9 mouse cellular contexts compared by ENCODE assay signal in the genomic region with DNA sequence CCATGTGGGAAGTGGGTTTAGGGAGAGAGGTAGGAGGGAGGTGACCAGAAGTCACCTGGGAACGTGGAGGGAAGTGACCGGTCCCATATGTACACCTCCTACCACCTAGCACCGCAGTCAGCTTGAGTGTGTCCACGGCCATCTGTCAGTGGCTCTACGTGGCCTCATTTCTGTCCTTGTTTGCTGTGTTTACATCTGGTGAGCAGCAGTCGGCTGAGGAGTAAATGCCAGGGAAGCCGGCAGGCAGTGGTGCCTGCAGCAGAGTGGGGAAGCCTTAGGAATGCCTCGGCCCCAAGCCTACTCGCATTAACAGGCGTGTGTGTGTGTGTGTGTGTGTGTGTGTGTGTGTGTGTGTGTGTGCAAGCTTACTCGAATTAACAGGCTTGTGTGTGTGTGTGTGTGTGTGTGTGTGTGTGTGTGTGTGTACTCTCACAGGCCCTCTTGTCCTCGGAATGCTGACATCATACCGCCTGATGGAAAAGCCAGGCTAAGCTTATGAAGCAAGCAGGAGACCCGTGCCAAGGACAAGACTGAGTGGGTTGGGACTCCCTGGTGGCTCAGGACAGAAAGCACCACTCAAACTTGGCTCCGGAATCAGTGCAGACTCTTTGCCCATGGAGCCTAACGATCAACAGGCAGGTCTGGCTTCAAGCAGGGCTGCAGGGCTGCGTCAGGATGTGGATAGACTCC. TPM values are rescaled to one million over a fixed set of nuclear protein-coding genes. Genes with fewer than 3 reads are reported as not detected.
A peak's percentile ranks its signal among the peaks of the same experiment; 100 is the strongest.
DNase-seq lines count a peak whose midpoint lies in the region; ATAC-seq and TF ChIP-seq lines count a peak whose summit lies in the region.
"Had no signal": no experiment of that assay in that cellular context is flagged by ENCODE, and none has a peak within 500 bp of the region (broad histone marks: within the 10 kb centered on the region; RNA-seq: fewer than 3 reads in every experiment).

No protein-coding gene starts in this region.

- WGBS in cerebellum, adult 2 months: 9% methylated on average over 17 of the region's 17 CpGs
- 69% methylated on average over 16 of the region's 17 CpGs for WGBS in midbrain, embryonic 14.5 days

- H3K4me3 ChIP-seq in cerebellum, adult 2 months (replicated peaks; ENCODE audit: insufficient read depth, low read depth, low read length): no peak overlapping the region
- no peak overlapping the region for H3K4me3 ChIP-seq in midbrain, embryonic 14.5 days (replicated peaks; ENCODE audit: low read depth, low read length)

- no peak overlapping the region for H3K27ac ChIP-seq in cerebellum, adult 2 months (ENCODE audit: insufficient read depth, low read length)
- peak overlapping the region; percentile 78 for H3K27ac ChIP-seq in midbrain, embryonic 14.5 days (replicated peaks; ENCODE audit: low read depth, low read length)

- no peaks in the 10 kb centered on the region for H3K27me3 ChIP-seq in cerebellum, adult 2 months (ENCODE audit: control insufficient read depth, insufficient read depth, low read length)
- H3K27me3 ChIP-seq in midbrain, embryonic 14.5 days (ENCODE audit: control insufficient read depth, insufficient read depth, low read length): no peaks in the 10 kb centered on the region

- H3K4me1 ChIP-seq in cerebellum, adult 2 months (ENCODE audit: control insufficient read depth, insufficient read depth, low read length): peaks cover 34% of the 10 kb centered on the region
- peaks cover 5% of the 10 kb centered on the region; the same call in 1 of the 2 replicates for H3K4me1 ChIP-seq in midbrain, embryonic 14.5 days (ENCODE audit: control insufficient read depth, insufficient read depth, low read length)

- DNase-seq in cerebellum, adult 2 months: peak; percentile 57 to 66
- no peak for DNase-seq in cerebellum, postnatal 36 days
- DNase-seq in right cerebral cortex, adult 2 months (ENCODE audit: low spot score in 2 of 2): peak; percentile 59 to 71
- no peak for DNase-seq in right cerebral cortex, postnatal 4 days
- DNase-seq in heart, postnatal 36 days: peak; percentile 31
- DNase-seq in midbrain, embryonic 14.5 days: peak; percentile 30

- no peak for ATAC-seq in midbrain, embryonic 14.5 days (ENCODE audit: low FRiP score, low TSS enrichment)
- ATAC-seq in erythroid progenitor cell, adult 5-6 weeks (replicated peaks; ENCODE audit: low FRiP score, poor library complexity, severe bottlenecking): no peak
- ATAC-seq in inflammation-experienced regulatory T-cells, adult 6 months: no peak

- no peaks in the 10 kb centered on the region for H3K9me3 ChIP-seq in midbrain, embryonic 14.5 days (ENCODE audit: control insufficient read depth, low read length)

- H3K9ac ChIP-seq in midbrain, embryonic 14.5 days (replicated peaks; ENCODE audit: low read length): no peak overlapping the region

- no peak for TF ChIP-seq POLR2A in cerebellum, adult 2 months (IDR thresholded peaks at IDR 0.05; ENCODE audit: borderline replicate concordance, insufficient read depth, low read length)

- peaks cover 47% of the 10 kb centered on the region for H3K36me3 ChIP-seq in midbrain, embryonic 14.5 days (ENCODE audit: control insufficient read depth, insufficient read depth, low read length)

- H3K4me2 ChIP-seq in midbrain, embryonic 14.5 days (ENCODE audit: low read length): no peak overlapping the region

- intact Hi-C loops in heart, postnatal 36 days (cut with DNase I): no loop called here

- TF ChIP-seq CTCF in cerebellum, adult 2 months (IDR thresholded peaks at IDR 0.05; ENCODE audit: borderline replicate concordance, insufficient read depth, low read depth, low read length): 0 out of 2 replicates have a peak, but pooled peaks have one; percentile 6

RNA-seq across cellular contexts. Expression of gene Asphd2, which starts 11.9 kb away (rescaled TPM):
- polyA plus RNA-seq in cerebellum, adult 2 months (2012; rRNA removed): 87.9 and 92.7 TPM in 2 replicates
- total RNA-seq in heart, postnatal 36 days (2021): under 1 TPM; 0.49 to 0.92 TPM
- polyA plus RNA-seq in midbrain, embryonic 14.5 days (2014; fragmentation: Nextera tagmentation; extraction: Ambion mirVana): 91.5 and 103 TPM in 2 replicates
- total RNA-seq in erythroid progenitor cell, adult 5-6 weeks (2015; ENCODE audit: low replicate concordance): not detected in 2 replicates
- not detected in 2 replicates for total RNA-seq in erythroid progenitor cell, adult 5-6 weeks (2017; ENCODE audit: low replicate concordance)
- polyA plus RNA-seq in inflammation-experienced regulatory T-cells, adult 6 months (2017; shearing (Covaris generic)): not detected
- total RNA-seq: neutrophil, adult 5-6 weeks had no signal

RNA-seq across cellular contexts. Expression of gene Gm6583, which starts 27.0 kb away (rescaled TPM):
- polyA plus RNA-seq in cerebellum, adult 2 months (2012; rRNA removed): not detected in 2 replicates
- total RNA-seq in heart, postnatal 36 days (2021): under 1 TPM in 1 of 2 experiments, not detected in 1; 0.17 TPM
- 0.12 and 0.26 TPM in 2 replicates for polyA plus RNA-seq in midbrain, embryonic 14.5 days (2014; fragmentation: Nextera tagmentation; extraction: Ambion mirVana)
- not detected in 2 replicates for total RNA-seq in erythroid progenitor cell, adult 5-6 weeks (2015; ENCODE audit: low replicate concordance)
- total RNA-seq in erythroid progenitor cell, adult 5-6 weeks (2017; ENCODE audit: low replicate concordance): not detected in 2 replicates
- under 1 TPM in 1 of 3 experiments, not detected in 2; 0.25 TPM for polyA plus RNA-seq in inflammation-experienced regulatory T-cells, adult 6 months (2017; shearing (Covaris generic))
- total RNA-seq: neutrophil, adult 5-6 weeks had no signal

RNA-seq across cellular contexts. Expression of gene Hps4, which starts 39.9 kb away (rescaled TPM):
- polyA plus RNA-seq in cerebellum, adult 2 months (2012; rRNA removed): 47.4 and 54.5 TPM in 2 replicates
- total RNA-seq in heart, postnatal 36 days (2021): 10 to 100 TPM; 12.4 to 12.5 TPM
- polyA plus RNA-seq in midbrain, embryonic 14.5 days (2014; fragmentation: Nextera tagmentation; extraction: Ambion mirVana): 42.0 and 47.4 TPM in 2 replicates
- 8.0 and 14.1 TPM in 2 replicates for total RNA-seq in erythroid progenitor cell, adult 5-6 weeks (2015; ENCODE audit: low replicate concordance)
- total RNA-seq in erythroid progenitor cell, adult 5-6 weeks (2017; ENCODE audit: low replicate concordance): 0.64 and 1.9 TPM in 2 replicates
- 10 to 100 TPM; 13.9 to 19.0 (median 16.4) TPM for polyA plus RNA-seq in inflammation-experienced regulatory T-cells, adult 6 months (2017; shearing (Covaris generic))

RNA-seq across cellular contexts. Expression of gene Srrd, which starts 39.9 kb away (rescaled TPM):
- polyA plus RNA-seq in cerebellum, adult 2 months (2012; rRNA removed): 56.6 and 61.3 TPM in 2 replicates
- 1 to 10 TPM; 6.5 to 7.0 TPM for total RNA-seq in heart, postnatal 36 days (2021)
- 52.4 and 68.6 TPM in 2 replicates for polyA plus RNA-seq in midbrain, embryonic 14.5 days (2014; fragmentation: Nextera tagmentation; extraction: Ambion mirVana)
- total RNA-seq in erythroid progenitor cell, adult 5-6 weeks (2015; ENCODE audit: low replicate concordance): 15.1 and 20.1 TPM in 2 replicates
- 0.38 and 6.2 TPM in 2 replicates for total RNA-seq in erythroid progenitor cell, adult 5-6 weeks (2017; ENCODE audit: low replicate concordance)
- 1 to 10 TPM; 2.9 to 4.8 (median 4.4) TPM for polyA plus RNA-seq in inflammation-experienced regulatory T-cells, adult 6 months (2017; shearing (Covaris generic))

RNA-seq across cellular contexts. Expression of gene Tfip11, which starts 56.6 kb away (rescaled TPM):
- polyA plus RNA-seq in cerebellum, adult 2 months (2012; rRNA removed): 48.2 and 50.8 TPM in 2 replicates
- total RNA-seq in heart, postnatal 36 days (2021): 10 to 100 TPM; 17.9 to 21.7 TPM
- 29.1 and 29.9 TPM in 2 replicates for polyA plus RNA-seq in midbrain, embryonic 14.5 days (2014; fragmentation: Nextera tagmentation; extraction: Ambion mirVana)
- 6.3 and 8.6 TPM in 2 replicates for total RNA-seq in erythroid progenitor cell, adult 5-6 weeks (2015; ENCODE audit: low replicate concordance)
- 10.5 and 25.9 TPM in 2 replicates for total RNA-seq in erythroid progenitor cell, adult 5-6 weeks (2017; ENCODE audit: low replicate concordance)
- 10 to 100 TPM; 14.7 to 26.1 (median 15.3) TPM for polyA plus RNA-seq in inflammation-experienced regulatory T-cells, adult 6 months (2017; shearing (Covaris generic))

Comparison
In these comparisons a context has a peak if more than half of its experiments do, and no peak if none do; other contexts are left out.
1. DNase-seq: peak in cerebellum, adult 2 months (2 of 2), right cerebral cortex, adult 2 months (2 of 2), heart, postnatal 36 days (2 of 2) and midbrain, embryonic 14.5 days (single experiment); none in cerebellum, postnatal 36 days (0 of 2) and right cerebral cortex, postnatal 4 days (single experiment).
2. RNA of gene Asphd2, which starts 11.9 kb away (polyA plus RNA-seq): 87.9 to 92.7 TPM in cerebellum, adult 2 months and 91.5 to 103 TPM in midbrain, embryonic 14.5 days; not detected in inflammation-experienced regulatory T-cells, adult 6 months; every median in the first group is over 10 times any median in the second.